Mouse (Mus musculus) midbrain, embryonic 13.5 days (tissue): Measurements from ENCODE around the gene Mpp1. TPM values are rescaled to one million over a fixed set of nuclear protein-coding genes. Genes with fewer than 3 reads are reported as not detected.
A peak's percentile ranks its signal among the peaks of the same experiment; 100 is the strongest.

ENCODE experiments used
- ATAC-seq: fragments of 200-750 bp; cut with Nextera tagmentation; 2 replicates; pipeline ENCODE4 v1.8.0; 2017; ENCODE audit warnings: mild to moderate bottlenecking, moderate TSS enrichment, moderate library complexity
- H3K27ac ChIP-seq: fragments of 300-500 bp; sonication (generic); 2 replicates; pipeline ENCODE4 v1.5.1; 2015; ENCODE audit warnings: inconsistent platforms, mild to moderate bottlenecking, moderate library complexity
- H3K27me3 ChIP-seq: fragments of 300-500 bp; sonication (generic); 2 replicates; pipeline ENCODE4 v1.6.1; 2015; ENCODE audit warnings: mild to moderate bottlenecking, inconsistent platforms
- H3K36me3 ChIP-seq: fragments of 300-500 bp; sonication (generic); 2 replicates; pipeline ENCODE4 v1.6.1; 2015; ENCODE audit warnings: mild to moderate bottlenecking, inconsistent platforms
- H3K4me1 ChIP-seq: fragments of 300-500 bp; sonication (generic); replicated peaks from 2 replicates; pipeline ENCODE4 v1.6.1; 2015; ENCODE audit warnings: inconsistent platforms
- H3K4me2 ChIP-seq: fragments of 300-500 bp; sonication (generic); replicated peaks from 2 replicates; pipeline ENCODE4 v1.6.1; 2015; ENCODE audit warnings: moderate library complexity, mild to moderate bottlenecking, inconsistent platforms
- H3K4me3 ChIP-seq: fragments of 300-500 bp; sonication (generic); replicated peaks from 2 replicates; pipeline ENCODE4 v1.5.1; 2015; ENCODE audit warnings: mild to moderate bottlenecking, inconsistent platforms
- H3K9ac ChIP-seq: fragments of 300-500 bp; sonication (generic); replicated peaks from 2 replicates; pipeline ENCODE4 v1.6.1; 2015; ENCODE audit warnings: mild to moderate bottlenecking, inconsistent platforms
- H3K9me3 ChIP-seq: fragments of 300-500 bp; sonication (generic); 2 replicates; pipeline ENCODE4 v1.6.1; 2016; ENCODE audit warnings: mild to moderate bottlenecking, inconsistent platforms
- WGBS: fragments of 180-500 bp; shearing (Covaris S2); methylation state at CpG from one replicate; pipeline ENCODE4 v1.1.7; 2015; 5-methylcytosine and 5-hydroxymethylcytosine counted together
- polyA plus RNA-seq: library from polyadenylated mRNA; unstranded; fragments of >200 nt; fragmentation: Nextera tagmentation; extraction: Ambion mirVana; gene quantifications from 2 replicates; pipeline ENCODE4 v1.2.1, GENCODE M21; 2015

Mpp1 gene
- polyA plus RNA-seq, 1 experiment from 2014 or later = 16.1 TPM

- no peaks in the 10 kb centered on the region for H3K9me3 ChIP-seq
- no peak overlapping the region for H3K4me2 ChIP-seq
- no peaks in the 10 kb centered on the region for H3K4me1 ChIP-seq
- no peaks in the 10 kb centered on the region for H3K27me3 ChIP-seq
- no peaks in the 10 kb centered on the region for H3K36me3 ChIP-seq
- H3K4me3 ChIP-seq = no peak overlapping the region
- H3K9ac ChIP-seq = no peak overlapping the region
- H3K27ac ChIP-seq = no peak overlapping the region
- ATAC-seq = no peak
Observed at GRCm38 (mm10) chrX:75126893-75127292, 3.9 kb downstream of the Mpp1 start.

- H3K4me1 ChIP-seq = no peaks in the 10 kb centered on the region
- H3K9me3 ChIP-seq = no peaks in the 10 kb centered on the region
- ATAC-seq = no peak
- no peak overlapping the region for H3K4me3 ChIP-seq
- H3K36me3 ChIP-seq = no peaks in the 10 kb centered on the region
- H3K4me2 ChIP-seq = no peak overlapping the region
- H3K9ac ChIP-seq = no peak overlapping the region
- no peaks in the 10 kb centered on the region for H3K27me3 ChIP-seq
- 71% methylated on average over 3 of the region's 3 CpGs for WGBS
- H3K27ac ChIP-seq = no peak overlapping the region
Observed at GRCm38 (mm10) chrX:75125606-75126005, 5.2 kb downstream of the Mpp1 start.

- H3K4me3 ChIP-seq = no peak overlapping the region
- ATAC-seq = no peak
- H3K27ac ChIP-seq = no peak overlapping the region
- H3K4me2 ChIP-seq = no peak overlapping the region
- no peaks in the 10 kb centered on the region for H3K9me3 ChIP-seq
- H3K4me1 ChIP-seq = no peaks in the 10 kb centered on the region
- H3K36me3 ChIP-seq = peaks cover 3% of the 10 kb centered on the region; the same call in 1 of the 2 replicates
- H3K27me3 ChIP-seq = no peaks in the 10 kb centered on the region
- no peak overlapping the region for H3K9ac ChIP-seq
Observed at GRCm38 (mm10) chrX:75115550-75115949, 15.3 kb downstream of the Mpp1 start.

GRCm38 (mm10) chrX:75102293-75102692 lies 28.5 kb downstream of the Mpp1 start:
- Histone ChIP-seq H3K27me3 (no peaks in the 10 kb centered on the region), H3K27ac (no peak overlapping the region), H3K36me3 (peaks cover 40% of the 10 kb centered on the region), H3K4me2 (no peak overlapping the region), H3K9me3 (no peaks in the 10 kb centered on the region), H3K9ac (no peak overlapping the region), H3K4me3 (no peak overlapping the region), H3K4me1 (peaks cover 3% of the 10 kb centered on the region; the same call in 1 of the 2 replicates)
- WGBS = 91% methylated on average over 6 of the region's 6 CpGs
- no peak for ATAC-seq

- Histone ChIP-seq H3K27me3 (no peaks in the 10 kb centered on the region), H3K9me3 (no peaks in the 10 kb centered on the region), H3K9ac (no peak overlapping the region), H3K4me3 (no peak overlapping the region), H3K4me1 (peaks cover 8% of the 10 kb centered on the region), H3K36me3 (peaks cover 13% of the 10 kb centered on the region), H3K27ac (no peak overlapping the region), H3K4me2 (no peak overlapping the region)
- WGBS = 92% methylated on average over 8 of the region's 8 CpGs
- no peak for ATAC-seq
Observed at GRCm38 (mm10) chrX:75098799-75099198, 32.0 kb downstream of the Mpp1 start.

- Histone ChIP-seq H3K9ac (peak overlapping the region; percentile 61), H3K9me3 (no peaks in the 10 kb centered on the region), H3K4me2 (peak overlapping the region; percentile 57), H3K4me1 (peaks cover 8% of the 10 kb centered on the region), H3K27ac (peak overlapping the region; percentile 69), H3K4me3 (peak overlapping the region; percentile 57), H3K27me3 (no peaks in the 10 kb centered on the region), H3K36me3 (0 out of 2 replicates have a peak, but pooled peaks cover 5% of the 10 kb centered on the region)
- 23% methylated on average over 23 of the region's 23 CpGs for WGBS
- ATAC-seq = no peak
Observed at GRCm38 (mm10) chrX:75096163-75096770, 34.5 kb downstream of the Mpp1 start.

- ATAC-seq = peak; percentile 99
- Histone ChIP-seq H3K4me1 (peaks cover 8% of the 10 kb centered on the region), H3K4me2 (peak within 1 kb of the TSS; percentile 57), H3K27me3 (no peaks in the 10 kb centered on the region), H3K36me3 (0 out of 2 replicates have a peak, but pooled peaks cover 5% of the 10 kb centered on the region), H3K9ac (peak within 1 kb of the TSS; percentile 61), H3K9me3 (no peaks in the 10 kb centered on the region), H3K4me3 (peak within 1 kb of the TSS; percentile 57), H3K27ac (peak within 1 kb of the TSS; percentile 69)
- 27% methylated on average over 29 of the region's 29 CpGs for WGBS
Observed at GRCm38 (mm10) chrX:75095369-75096162, 35.2 kb downstream of the Mpp1 start, which contains the start of gene Dkc1. TSS of gene Dkc1 (plus strand) at chrX:75095854.

GRCm38 (mm10) chrX:75085654-75086053 lies 45.2 kb downstream of the Mpp1 start:
- ATAC-seq = no peak
- Histone ChIP-seq H3K9me3 (no peaks in the 10 kb centered on the region), H3K27me3 (no peaks in the 10 kb centered on the region), H3K4me3 (peak overlapping the region; percentile 51; the same call in 1 of the 2 replicates), H3K36me3 (no peaks in the 10 kb centered on the region), H3K27ac (no peak overlapping the region), H3K4me1 (no peaks in the 10 kb centered on the region), H3K9ac (no peak overlapping the region), H3K4me2 (0 out of 2 replicates have a peak overlapping the region, but pooled peaks have one; percentile 59)
- WGBS = 15% methylated on average over 1 of the region's 1 CpGs

GRCm38 (mm10) chrX:75084774-75085508 lies 45.9 kb downstream of the Mpp1 start, which contains the start of gene Gab3:
TSS of gene Gab3 (minus strand) at chrX:75085458.
- whole genome bisulfite sequencing = 23% methylated on average over 5 of the region's 17 CpGs
- H3K9me3 ChIP-seq = no peaks in the 10 kb centered on the region
- no peaks in the 10 kb centered on the region for H3K27me3 ChIP-seq
- peak within 1 kb of the TSS; percentile 51 for H3K4me3 ChIP-seq
- peak within 1 kb of the TSS; percentile 59 for H3K9ac ChIP-seq
- H3K36me3 ChIP-seq = no peaks in the 10 kb centered on the region
- peak within 1 kb of the TSS; percentile 59 for H3K4me2 ChIP-seq
- ATAC-seq = peak; percentile 96
- H3K27ac ChIP-seq = no peak within 1 kb of the TSS
- no peaks in the 10 kb centered on the region for H3K4me1 ChIP-seq

GRCm38 (mm10) chrX:75083982-75084773 lies 46.6 kb downstream of the Mpp1 start:
- Histone ChIP-seq H3K27ac (no peak overlapping the region), H3K27me3 (no peaks in the 10 kb centered on the region), H3K9ac (peak overlapping the region; percentile 59), H3K36me3 (no peaks in the 10 kb centered on the region), H3K4me2 (peak overlapping the region; percentile 59), H3K9me3 (no peaks in the 10 kb centered on the region), H3K4me3 (peak overlapping the region; percentile 51), H3K4me1 (no peaks in the 10 kb centered on the region)
- ATAC-seq = peak; percentile 94
- WGBS = 37% methylated on average over 26 of the region's 26 CpGs

GRCm38 (mm10) chrX:75082351-75082750 lies 48.5 kb downstream of the Mpp1 start:
- H3K4me2 ChIP-seq = no peak overlapping the region
- H3K27ac ChIP-seq = no peak overlapping the region
- no peaks in the 10 kb centered on the region for H3K9me3 ChIP-seq
- H3K9ac ChIP-seq = no peak overlapping the region
- ATAC-seq = no peak
- H3K4me3 ChIP-seq = no peak overlapping the region
- no peaks in the 10 kb centered on the region for H3K27me3 ChIP-seq
- 67% methylated on average over 2 of the region's 2 CpGs for whole genome bisulfite sequencing
- no peaks in the 10 kb centered on the region for H3K36me3 ChIP-seq
- no peaks in the 10 kb centered on the region for H3K4me1 ChIP-seq
